Mouse (Mus musculus) CH12.LX (cell line): ENCODE measurements around the gene Sgip1. TPM values are rescaled to one million over a fixed set of nuclear protein-coding genes. Genes with fewer than 3 reads are reported as not detected.
A peak's percentile ranks its signal among the peaks of the same experiment; 100 is the strongest.

ENCODE experiments used
- DNase-seq: peaks from one replicate; pipeline ENCODE4 v3.0.0-alpha.2; 2013; ENCODE audit errors: extremely low read depth
- H3K27ac ChIP-seq: 2 replicates; pipeline ENCODE4 v1.5.1; 2012; ENCODE audit warnings: low read depth, mild to moderate bottlenecking, control low read depth, moderate library complexity; ENCODE audit not compliant: insufficient read depth
- H3K27me3 ChIP-seq: replicated peaks from 2 replicates; pipeline ENCODE3; 2012; ENCODE audit warnings: inconsistent platforms
- H3K36me3 ChIP-seq, 2 experiments: replicated peaks in 1 of 2; 2 replicates each; pipeline versions ENCODE3 to v1.6.1; 2012; ENCODE audit warnings: inconsistent platforms in 1 of 2, low read length in 1 of 2, mild to moderate bottlenecking in 1 of 2, mixed read lengths in 1 of 2, moderate library complexity in 1 of 2; ENCODE audit not compliant: control insufficient read depth in 1 of 2, insufficient read depth in 1 of 2
- H3K4me1 ChIP-seq, 2 experiments: 2 replicates each; pipeline ENCODE4 v1.6.1; 2012; ENCODE audit warnings: inconsistent platforms in 1 of 2, moderate library complexity in 1 of 2; ENCODE audit not compliant: insufficient read depth in 2 of 2, control insufficient read depth in 1 of 2
- H3K4me2 ChIP-seq: 2 replicates; pipeline ENCODE4 v1.6.1; 2012; ENCODE audit warnings: low read depth, mild to moderate bottlenecking, control low read depth; ENCODE audit not compliant: poor library complexity, insufficient read depth, severe bottlenecking
- H3K4me3 ChIP-seq, 3 experiments: fragments of 150-350 bp in 1 of 3; sonication (generic) in 1 of 3; replicated peaks in 1 of 3; 2 replicates each; pipeline versions ENCODE3 to v1.5.1; 2011 to 2012; ENCODE audit warnings: low read depth in 2 of 3, low read length in 2 of 3, mild to moderate bottlenecking in 2 of 3, moderate library complexity in 2 of 3, control low read depth in 1 of 3, improper control_type of control experiment in 1 of 3, inconsistent platforms in 1 of 3, mixed read lengths in 1 of 3; ENCODE audit not compliant: poor library complexity in 1 of 3
- H3K79me2 ChIP-seq: replicated peaks from 2 replicates; pipeline ENCODE4 v1.6.1; 2012; ENCODE audit warnings: mild to moderate bottlenecking, moderate library complexity; ENCODE audit not compliant: control insufficient read depth, poor library complexity, insufficient read depth, severe bottlenecking; ENCODE audit errors: extremely low read depth
- H3K9ac ChIP-seq: 2 replicates; pipeline ENCODE4 v1.6.1; 2012; ENCODE audit warnings: low read depth, mild to moderate bottlenecking, control low read depth, moderate library complexity; ENCODE audit not compliant: insufficient read depth
- H3K9me3 ChIP-seq: replicated peaks from 2 replicates; pipeline ENCODE3; 2012; ENCODE audit warnings: low read length, inconsistent platforms, mixed read lengths
- CHD1 ChIP-seq: IDR thresholded peaks from 2 replicates; pipeline ENCODE4 v1.6.1; 2012; ENCODE audit warnings: low read depth, low read length, improper control_type of control experiment, inconsistent platforms
- CHD2 ChIP-seq: IDR thresholded peaks from 2 replicates; pipeline ENCODE4 v1.6.1; 2011; ENCODE audit warnings: low read length, improper control_type of control experiment
- CTCF ChIP-seq, 2 experiments: IDR thresholded peaks in 1 of 2; conservative IDR thresholded peaks in 1 of 2; 2 replicates each; pipeline ENCODE4 v1.5.1; 2011 to 2012; ENCODE audit warnings: low read depth in 2 of 2, low read length in 2 of 2, improper control_type of control experiment in 1 of 2, inconsistent platforms in 1 of 2, mild to moderate bottlenecking in 1 of 2, moderate library complexity in 1 of 2
- ELF1 ChIP-seq: IDR thresholded peaks from 2 replicates; pipeline ENCODE4 v1.6.1; 2014; ENCODE audit warnings: low read depth, mild to moderate bottlenecking, inconsistent platforms, low read length, improper control_type of control experiment
- ETS1 ChIP-seq: conservative IDR thresholded peaks from 2 replicates; pipeline ENCODE4 v1.6.1; 2012; ENCODE audit warnings: low read depth, mild to moderate bottlenecking, inconsistent platforms, low read length, improper control_type of control experiment, moderate library complexity
- GABPA ChIP-seq: IDR thresholded peaks from 2 replicates; pipeline ENCODE4 v1.6.1; 2012; ENCODE audit warnings: low read depth, low read length, improper control_type of control experiment, inconsistent platforms; ENCODE audit not compliant: insufficient replicate concordance
- IRF4 ChIP-seq: IDR thresholded peaks from 2 replicates; pipeline ENCODE4 v1.6.1; 2014; ENCODE audit warnings: low read depth, mild to moderate bottlenecking, inconsistent platforms, low read length, improper control_type of control experiment
- JUN ChIP-seq: IDR thresholded peaks from 2 replicates; pipeline ENCODE4 v1.6.1; 2011; ENCODE audit warnings: low read depth, mild to moderate bottlenecking, low read length, improper control_type of control experiment, moderate library complexity; ENCODE audit not compliant: insufficient read depth
- MAFK ChIP-seq: IDR thresholded peaks from 2 replicates; pipeline ENCODE4 v1.6.1; 2011; ENCODE audit warnings: low read length, improper control_type of control experiment; ENCODE audit not compliant: insufficient replicate concordance
- MAZ ChIP-seq: IDR thresholded peaks from 2 replicates; pipeline ENCODE4 v1.6.1; 2012; ENCODE audit warnings: low read depth, mild to moderate bottlenecking, inconsistent platforms, low read length, improper control_type of control experiment, moderate library complexity
- NRF1 ChIP-seq: IDR thresholded peaks from 2 replicates; pipeline ENCODE4 v1.6.1; 2014; ENCODE audit warnings: low read depth, mild to moderate bottlenecking, inconsistent platforms, low read length, improper control_type of control experiment, moderate library complexity
- POLR2A ChIP-seq: IDR thresholded peaks from 2 replicates; pipeline ENCODE4 v1.6.1; 2011; ENCODE audit warnings: low read depth, mild to moderate bottlenecking, improper control_type of control experiment, low read length
- RAD21 ChIP-seq: IDR thresholded peaks from 2 replicates; pipeline ENCODE4 v1.6.1; 2011; ENCODE audit warnings: low read depth, mild to moderate bottlenecking, low read length, improper control_type of control experiment, moderate library complexity
- RCOR1 ChIP-seq: conservative IDR thresholded peaks from 2 replicates; pipeline ENCODE4 v1.6.1; 2012; ENCODE audit warnings: low read depth, mild to moderate bottlenecking, inconsistent platforms, low read length, improper control_type of control experiment
- SMC3 ChIP-seq: IDR thresholded peaks from 2 replicates; pipeline ENCODE4 v1.6.1; 2011; ENCODE audit warnings: low read depth, low read length, improper control_type of control experiment
- TBP ChIP-seq: conservative IDR thresholded peaks from 2 replicates; pipeline ENCODE4 v1.6.1; 2011; ENCODE audit warnings: low read depth, low read length, improper control_type of control experiment
- TCF12 ChIP-seq: IDR thresholded peaks from 2 replicates; pipeline ENCODE4 v1.6.1; 2014; ENCODE audit warnings: low read depth, mild to moderate bottlenecking, inconsistent platforms, low read length, improper control_type of control experiment
- ZC3H11A ChIP-seq: IDR thresholded peaks from 2 replicates; pipeline ENCODE4 v1.6.1; 2012; ENCODE audit warnings: low read depth, mild to moderate bottlenecking, inconsistent platforms, low read length, improper control_type of control experiment
- dilution Hi-C: fragments of 300-500 bp; cut with MboI; formaldehyde crosslinking; loops from 2 replicates; pipeline ENCODE4 v1.14.3; 2020; ENCODE audit warnings: low sequenced_read_pairs; ENCODE audit not compliant: extremely low pct_unique_long_range_greater_than_20kb, extremely low pct_ligation_motif_present
- in situ Hi-C: fragments of 300-500 bp; cut with MboI; formaldehyde crosslinking; loops from 3 replicates; pipeline ENCODE4 v1.14.3; 2019; ENCODE audit warnings: low sequenced_read_pairs, low pct_ligation_motif_present, low pct_unique_long_range_greater_than_20kb, mixed read lengths
- polyA plus RNA-seq: library from polyadenylated mRNA; unstranded; fragments of >175 nt; gene quantifications from 2 replicates; pipeline ENCODE4 v1.2.1, GENCODE M21; 2012; ENCODE audit warnings: low read depth; ENCODE audit not compliant: insufficient read length
- total RNA-seq, 2 experiments: library from RNA; depleted of rRNA; stranded (reverse); fragments of 300-350 nt in 1 of 2; fragments of >200 nt in 1 of 2; gene quantifications; 2 replicates each; pipeline ENCODE4 v1.2.3; 2012 to 2014

The Sgip1 gene
- total and polyA plus RNA-seq, 3 experiments: 0.07 to 0.39 (median 0.21) TPM

DNA sequence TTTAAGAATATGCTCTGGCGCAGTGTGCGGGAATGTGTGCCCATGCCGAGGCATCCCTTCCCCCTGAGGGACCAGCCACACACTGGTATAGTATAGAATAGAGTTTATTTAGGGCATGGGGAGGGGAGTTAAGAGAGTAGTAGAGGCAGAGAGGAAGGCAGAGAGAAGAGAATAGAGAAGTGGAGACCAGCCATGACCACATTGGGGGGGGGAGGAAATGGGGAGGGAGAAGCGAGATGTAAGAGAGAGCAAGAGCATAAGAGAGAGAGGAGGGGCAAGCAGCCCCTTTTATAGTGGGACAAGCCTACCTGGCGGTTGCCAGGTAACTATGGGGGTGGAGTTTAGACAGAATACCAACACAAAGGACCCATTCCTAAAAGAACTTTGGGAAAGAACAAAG lies 218.3 kb downstream of the Sgip1 start:
- DNase-seq: no peak
- TF ChIP-seq JUN (no peak), CHD1 (no peak), RAD21 (no peak), CHD2 (no peak), IRF4 (no peak), ELF1 (no peak), NRF1 (no peak), ZC3H11A (no peak), MAFK (no peak), RCOR1 (no peak)
- TF ChIP-seq, all 38 proteins: peak for 0
- H3K27me3 ChIP-seq: no peaks in the 10 kb centered on the region
- no peak overlapping the region for H3K4me2 ChIP-seq
- H3K79me2 ChIP-seq: no peaks in the 10 kb centered on the region
- no peaks in the 10 kb centered on the region for H3K9me3 ChIP-seq
- H3K27ac ChIP-seq: no peak overlapping the region
- dilution Hi-C loops: no loop called here
- H3K9ac ChIP-seq: no peak overlapping the region
- peaks cover 2 to 14% of the 10 kb centered on the region in 2 experiments; a peak in 2 of 4 replicates for H3K4me1 ChIP-seq
- in situ Hi-C loops: loop anchor here (10.0 to 25.0 kb wide), 2 partner anchors 95 to 472 kb away; no protein-coding TSS in a partner anchor
- H3K4me3 ChIP-seq: no peak overlapping the region
- no peaks in the 10 kb centered on the region for H3K36me3 ChIP-seq

DNA sequence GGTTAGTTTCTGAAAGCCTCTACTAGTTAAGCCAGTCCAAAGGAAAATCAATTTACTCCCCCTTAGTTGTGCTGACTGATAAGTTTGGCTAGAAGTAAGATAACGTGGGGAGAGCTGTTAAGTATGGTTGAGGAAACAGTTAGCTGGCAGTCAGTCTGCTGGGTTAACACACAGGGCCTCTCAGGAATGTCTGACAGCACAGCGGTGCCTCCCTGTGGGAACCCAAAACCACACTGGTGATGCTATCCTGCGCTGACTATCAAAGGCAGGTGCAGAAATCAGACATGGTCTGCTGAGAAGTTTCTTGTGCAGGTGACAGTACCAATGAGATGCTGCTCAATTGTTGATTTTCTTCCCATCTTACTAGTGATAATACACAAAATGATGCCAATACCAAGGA lies 223.1 kb downstream of the Sgip1 start:
- TF ChIP-seq RAD21 (peak; percentile 44), TCF12 (no peak), POLR2A (no peak), TBP (no peak), MAZ (no peak), ETS1 (no peak), GABPA (no peak), CTCF (conservative IDR thresholded peaks at IDR 0.05 in 1 of 2, IDR thresholded peaks at IDR 0.05 in 1 of 2; ENCODE audit: low read depth in 2 of 2, low read length in 2 of 2) (peak in 1 of 2 experiments; percentile 43; a peak in 2 of 4 replicates), SMC3 (peak; percentile 33)
- dilution Hi-C loops (no loop called here), in situ Hi-C loops (loop anchor here (25.0 kb wide), 1 partner anchor 477 kb away; no protein-coding TSS in a partner anchor)
- Histone ChIP-seq H3K36me3 (no peaks in the 10 kb centered on the region), H3K4me1 (peaks cover 0 to 5% of the 10 kb centered on the region in 2 experiments; a peak in 2 of 4 replicates), H3K27ac (no peak overlapping the region), H3K79me2 (no peaks in the 10 kb centered on the region), H3K9ac (no peak overlapping the region), H3K27me3 (no peaks in the 10 kb centered on the region), H3K4me2 (no peak overlapping the region), H3K4me3 (no peak overlapping the region), H3K9me3 (no peaks in the 10 kb centered on the region)
- DNase-seq: no peak
